Mouse (Mus musculus) ES-E14 (cell line): ENCODE data around the gene Olfr555. TPM values are rescaled to one million over a fixed set of nuclear protein-coding genes. Genes with fewer than 3 reads are reported as not detected.
"Not testable (repeated sequence)": the region's sequence is repeated elsewhere in the genome, so short reads cannot be mapped to it uniquely, and the experiment has no call there.

Experiments used
- DNase-seq: peaks from one replicate; pipeline ENCODE4 v3.0.0-alpha.2; 2013; ENCODE audit warnings: low read depth, low spot score
- H3K27ac ChIP-seq: 2 replicates; pipeline ENCODE4 v1.5.1; 2012; ENCODE audit warnings: low read depth, mild to moderate bottlenecking, low read length, moderate library complexity, mixed read lengths; ENCODE audit not compliant: poor library complexity, insufficient read depth, severe bottlenecking
- H3K36me3 ChIP-seq: 2 replicates; pipeline ENCODE4 v1.6.1; 2012; ENCODE audit warnings: mild to moderate bottlenecking, low read length, moderate library complexity, mixed read lengths; ENCODE audit not compliant: control insufficient read depth, poor library complexity, insufficient read depth, severe bottlenecking
- H3K4me1 ChIP-seq, 2 experiments: fragments of 150-350 bp in 1 of 2; sonication (generic) in 1 of 2; 2 replicates each; pipeline ENCODE4 v1.6.1; 2012; ENCODE audit warnings: low read length in 2 of 2, mild to moderate bottlenecking in 1 of 2, mixed read lengths in 1 of 2; ENCODE audit not compliant: control insufficient read depth in 2 of 2, insufficient read depth in 2 of 2, poor library complexity in 1 of 2
- H3K4me3 ChIP-seq, 2 experiments: fragments of 150-350 bp in 1 of 2; sonication (generic) in 1 of 2; 2 replicates each; pipeline ENCODE4 v1.5.1; 2012; ENCODE audit warnings: low read length in 2 of 2, low read depth in 1 of 2, mild to moderate bottlenecking in 1 of 2, mixed read lengths in 1 of 2; ENCODE audit not compliant: insufficient read depth in 1 of 2, poor library complexity in 1 of 2, severe bottlenecking in 1 of 2
- H3K9ac ChIP-seq: 2 replicates; pipeline ENCODE4 v1.6.1; 2012; ENCODE audit warnings: low read depth, mild to moderate bottlenecking, low read length, mixed read lengths; ENCODE audit not compliant: poor library complexity, insufficient read depth, severe bottlenecking
- H3K9me3 ChIP-seq: fragments of 150-350 bp; sonication (generic); 2 replicates; pipeline ENCODE4 v1.6.1; 2012; ENCODE audit warnings: low read depth, mild to moderate bottlenecking, low read length; ENCODE audit not compliant: control insufficient read depth, insufficient read depth
- CHD2 ChIP-seq: IDR thresholded peaks from 2 replicates; pipeline ENCODE4 v1.6.1; 2014; ENCODE audit warnings: mild to moderate bottlenecking, low read depth, low read length, inconsistent platforms
- HCFC1 ChIP-seq: IDR thresholded peaks from 2 replicates; pipeline ENCODE4 v1.6.1; 2012; ENCODE audit warnings: low read length, inconsistent platforms, borderline replicate concordance; ENCODE audit not compliant: insufficient read depth
- MAFK ChIP-seq: IDR thresholded peaks from 2 replicates; pipeline ENCODE4 v1.6.1; 2014; ENCODE audit warnings: mild to moderate bottlenecking, low read depth, low read length, inconsistent platforms; ENCODE audit not compliant: insufficient read depth
- ZC3H11A ChIP-seq: IDR thresholded peaks from 2 replicates; pipeline ENCODE4 v1.6.1; 2012; ENCODE audit warnings: low read depth, mild to moderate bottlenecking, inconsistent platforms, low read length, borderline replicate concordance
- ZNF384 ChIP-seq: IDR thresholded peaks from 2 replicates; pipeline ENCODE4 v1.6.1; 2012; ENCODE audit warnings: low read depth, low read length, inconsistent platforms
- in situ Hi-C, 2 experiments: fragments of 600-800 bp; cut with MboI; formaldehyde crosslinking; loops; one replicate each; pipeline ENCODE4 v1.15.1; 2025; ENCODE audit warnings: low sequenced_read_pairs in 2 of 2, inconsistent platforms in 1 of 2; ENCODE audit not compliant: unreplicated experiment in 2 of 2
- total RNA-seq: library from RNA; depleted of rRNA; stranded (reverse); fragments of 300-350 nt; gene quantifications from 2 replicates; pipeline ENCODE4 v1.2.3, GENCODE M21; 2012

Olfr555 gene
- total RNA-seq, 1 experiment = not detected

- in situ Hi-C loops = no loop called here
- Histone ChIP-seq H3K9me3 (no peaks in the 10 kb centered on the region), H3K27ac (no peak within 1 kb of the TSS), H3K9ac (no peak within 1 kb of the TSS), H3K4me1 (no peaks in the 10 kb centered on the region), H3K4me3 (no peak within 1 kb of the TSS), H3K36me3 (no peaks in the 10 kb centered on the region)
- no peak for DNase-seq
- TF ChIP-seq HCFC1 (no peak), CHD2 (no peak), MAFK (no peak), ZNF384 (no peak), ZC3H11A (no peak)
Measured at GRCm38 (mm10) chr7:102638132-102638531, 20.5 kb upstream of the Olfr555 start, which contains the start of gene Olfr554. TSS of gene Olfr554 (plus strand) at chr7:102638432.

DNA sequence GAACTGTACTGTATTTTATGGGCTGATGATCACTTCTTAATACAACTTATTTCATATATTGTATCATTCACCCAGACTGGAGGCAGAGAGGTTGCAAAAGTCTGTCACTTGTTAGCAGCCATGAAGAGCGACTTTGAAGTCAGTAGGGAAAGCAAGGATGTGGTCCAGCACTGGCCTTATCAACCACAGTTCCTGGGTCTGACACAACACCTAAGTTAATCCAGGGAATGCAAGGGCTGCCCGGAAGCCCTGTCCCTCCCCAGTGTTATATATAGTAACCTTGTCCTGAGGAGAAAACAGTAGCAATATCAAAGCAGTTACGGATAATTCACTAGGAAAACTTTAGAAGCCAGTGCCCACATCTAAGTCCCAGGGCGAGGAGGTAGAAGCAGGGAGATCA lies 13.7 kb upstream of the Olfr555 start:
- H3K4me1 ChIP-seq, H3K4me3 ChIP-seq, in situ Hi-C loops: not testable (repeated sequence)

GRCm38 (mm10) chr7:102664599-102664998 lies 6.0 kb downstream of the Olfr555 start, which contains the start of gene Olfr556:
TSS of gene Olfr556 (plus strand) at chr7:102664899.
- Histone ChIP-seq H3K4me1 (no peaks in the 10 kb centered on the region), H3K4me3 (no peak within 1 kb of the TSS), H3K9me3 (no peaks in the 10 kb centered on the region), H3K36me3 (no peaks in the 10 kb centered on the region), H3K9ac (no peak within 1 kb of the TSS), H3K27ac (no peak within 1 kb of the TSS)
- DNase-seq = no peak
- TF ChIP-seq CHD2 (no peak), ZNF384 (no peak), MAFK (no peak), ZC3H11A (no peak), HCFC1 (no peak)
- in situ Hi-C loops = no loop called here

More for the DNA sequence above, 13.7 kb upstream of the Olfr555 start:
- not testable (repeated sequence) for H3K36me3 ChIP-seq, H3K9ac ChIP-seq, H3K27ac ChIP-seq, H3K9me3 ChIP-seq, DNase-seq

DNA sequence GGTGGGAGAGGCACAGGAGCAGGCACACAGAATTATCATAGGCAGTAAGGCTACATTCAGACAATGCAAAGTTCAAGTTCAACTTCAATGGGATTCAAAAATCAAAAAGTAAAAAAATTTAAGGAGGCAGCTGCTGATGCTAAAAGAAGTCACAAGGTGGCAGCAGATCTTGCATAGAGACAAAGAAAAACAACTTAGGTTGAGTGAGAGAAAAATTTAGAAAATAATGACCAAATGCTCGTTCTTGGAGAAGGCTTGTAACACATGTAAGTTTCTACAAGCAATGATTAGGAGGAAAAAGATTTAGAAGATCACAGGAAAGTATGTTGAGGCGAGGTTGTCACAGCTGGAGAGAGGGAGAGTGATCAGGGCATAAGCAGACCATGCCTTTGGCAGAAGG lies 6.8 kb downstream of the Olfr555 start:
- H3K27ac ChIP-seq = no peak overlapping the region
- H3K9ac ChIP-seq = no peak overlapping the region
- H3K36me3 ChIP-seq = no peaks in the 10 kb centered on the region
- no peak for DNase-seq
- in situ Hi-C loops = no loop called here
- TF ChIP-seq MAFK (no peak), ZC3H11A (no peak), CHD2 (no peak), ZNF384 (no peak), HCFC1 (no peak)
- H3K4me3 ChIP-seq = no peak overlapping the region
- H3K4me1 ChIP-seq = no peaks in the 10 kb centered on the region
- H3K9me3 ChIP-seq = no peaks in the 10 kb centered on the region

DNA sequence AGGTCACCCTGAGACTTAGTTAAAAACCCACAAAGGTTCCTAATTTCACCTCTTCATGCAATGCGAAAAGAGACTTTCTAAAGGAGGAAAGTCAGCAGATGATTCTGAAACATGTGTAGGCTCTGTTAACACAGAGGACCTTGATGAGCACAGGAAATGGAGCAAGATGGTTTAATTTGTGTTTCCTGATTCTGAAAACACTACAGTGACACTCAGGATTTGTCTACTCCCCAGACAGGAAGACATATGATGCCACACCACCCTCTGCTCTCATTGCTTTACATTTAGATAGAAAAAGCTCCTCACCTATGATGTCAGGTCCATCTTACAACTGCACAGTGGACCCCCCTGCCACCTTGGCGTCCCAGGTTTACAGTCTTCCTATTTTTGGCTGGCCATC lies 17.6 kb downstream of the Olfr555 start:
- Histone ChIP-seq H3K9me3 (no peaks in the 10 kb centered on the region), H3K9ac (no peak overlapping the region), H3K36me3 (no peaks in the 10 kb centered on the region), H3K4me3 (no peak overlapping the region), H3K4me1 (no peaks in the 10 kb centered on the region), H3K27ac (no peak overlapping the region)
- no peak for TF ChIP-seq ZNF384
- no peak for TF ChIP-seq CHD2
- TF ChIP-seq MAFK = no peak
- no peak for TF ChIP-seq ZC3H11A
- TF ChIP-seq HCFC1 = no peak
- in situ Hi-C loops = no loop called here
- no peak for DNase-seq
